Mouse (Mus musculus) lung, postnatal 4 days (tissue): ENCODE results near the gene Gspt2.
"Not testable (repeated sequence)": the region's sequence is repeated elsewhere in the genome, so short reads cannot be mapped to it uniquely, and the experiment has no call there.

ENCODE experiments used
- DNase-seq, 2 experiments: peaks; one replicate each; pipeline ENCODE4 v3.0.0; 2021

Gspt2 gene

DNA sequence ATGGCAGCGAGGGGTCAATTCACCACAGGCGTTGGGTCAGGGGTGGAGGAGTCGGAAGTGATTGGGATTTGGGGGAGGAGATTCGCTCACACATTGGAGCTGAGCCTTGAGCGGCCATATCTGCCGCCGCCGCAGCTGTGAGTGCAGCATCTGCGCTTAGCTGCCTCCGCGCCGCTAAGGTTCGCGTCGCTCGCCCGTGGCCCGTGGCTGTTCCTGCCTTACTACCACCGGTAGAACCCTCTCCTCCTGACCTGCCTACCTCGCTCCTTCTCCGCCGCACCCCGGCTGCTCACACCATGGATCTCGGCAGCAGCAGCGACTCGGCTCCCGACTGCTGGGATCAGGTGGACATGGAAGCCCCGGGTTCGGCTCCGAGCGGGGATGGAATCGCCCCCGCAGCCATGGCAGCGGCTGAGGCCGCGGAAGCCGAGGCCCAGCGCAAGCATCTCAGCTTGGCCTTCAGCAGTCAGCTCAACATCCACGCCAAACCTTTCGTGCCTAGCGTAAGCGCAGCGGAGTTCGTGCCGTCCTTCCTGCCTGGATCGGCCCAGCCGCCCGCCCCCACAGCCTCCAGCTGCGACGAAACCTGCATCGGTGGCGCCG lies at the start of gene Gspt2:
Gspt2 (plus strand) TSS at position 109 of the 603 bp plus-strand sequence.
- DNase-seq = peak; percentile 6 to 30

DNA sequence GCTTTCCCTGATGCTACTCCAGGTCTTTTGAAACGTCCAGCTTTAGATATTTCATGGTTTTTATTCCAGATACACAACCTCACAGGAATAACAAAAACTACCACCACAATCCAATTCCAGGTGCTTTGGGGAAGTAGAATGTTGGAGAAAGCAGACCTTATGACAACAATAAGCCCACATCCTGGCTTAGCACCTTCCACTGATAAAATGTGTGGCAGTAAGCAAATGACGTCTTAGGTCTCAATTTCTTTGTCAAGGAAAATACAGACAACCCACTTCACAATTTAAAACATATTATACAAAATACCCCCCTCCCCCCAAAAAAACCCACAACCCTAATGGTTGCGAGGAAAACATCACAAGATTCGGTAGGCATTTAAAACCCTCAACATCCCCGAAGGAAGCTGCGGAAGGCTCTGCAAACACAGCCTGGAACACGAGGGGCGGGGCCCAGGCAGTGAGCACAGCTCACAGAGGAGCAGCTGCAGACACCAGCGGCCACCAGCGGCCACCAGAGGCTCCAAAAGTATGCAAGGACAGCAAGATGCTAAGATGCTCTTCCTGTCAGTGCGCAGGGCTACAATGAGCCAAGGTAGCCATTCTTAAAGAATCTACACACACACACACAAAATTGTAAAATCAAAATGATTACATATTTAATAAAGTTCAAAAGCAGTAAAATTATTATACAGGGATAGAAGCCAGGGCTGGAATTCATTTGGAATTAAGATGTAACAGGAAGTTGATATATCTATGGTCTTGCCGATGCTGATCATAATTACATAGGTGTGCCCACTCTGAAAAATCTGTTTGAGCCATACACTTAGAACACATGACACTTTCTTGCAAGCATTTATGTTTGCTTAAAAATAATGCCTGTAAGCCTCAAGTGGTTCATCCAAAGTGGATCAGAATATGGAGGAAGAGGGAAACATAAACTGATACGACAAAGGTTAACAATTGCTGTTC lies 10.8 kb upstream of the Gspt2 start:
- DNase-seq = peak; percentile 33 to 43

DNA sequence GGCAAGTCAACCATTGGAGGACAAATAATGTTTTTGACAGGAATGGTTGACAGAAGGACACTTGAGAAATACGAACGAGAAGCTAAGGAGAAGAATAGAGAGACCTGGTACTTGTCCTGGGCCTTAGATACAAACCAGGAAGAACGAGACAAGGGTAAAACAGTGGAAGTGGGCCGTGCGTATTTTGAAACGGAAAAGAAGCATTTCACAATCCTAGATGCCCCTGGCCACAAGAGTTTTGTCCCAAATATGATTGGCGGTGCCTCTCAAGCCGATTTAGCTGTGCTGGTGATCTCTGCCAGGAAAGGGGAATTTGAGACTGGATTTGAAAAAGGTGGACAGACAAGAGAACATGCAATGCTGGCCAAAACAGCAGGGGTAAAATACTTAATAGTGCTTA lies 1.0 kb downstream of the Gspt2 start:
- DNase-seq = no peak

DNA sequence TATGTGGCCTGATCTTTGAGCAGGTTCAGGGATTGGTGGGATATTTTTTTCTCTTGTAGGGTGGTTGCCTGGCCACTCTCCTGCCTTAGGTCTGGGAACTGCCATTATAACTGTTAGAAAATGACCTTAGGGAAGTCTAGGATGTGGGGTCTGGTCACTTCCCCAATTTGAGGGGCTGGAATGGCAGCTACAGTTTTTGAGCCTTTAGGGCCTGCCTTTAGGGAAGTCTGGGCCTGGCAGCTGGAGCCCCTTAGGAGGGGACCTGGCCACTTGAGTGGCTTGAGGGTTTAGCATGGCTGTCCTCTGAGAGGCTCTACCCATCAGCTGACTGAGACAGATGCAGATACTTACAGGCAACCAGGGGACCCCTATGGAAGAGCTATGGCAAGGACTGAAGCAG lies 12.7 kb downstream of the Gspt2 start:
- no peak for DNase-seq

DNA sequence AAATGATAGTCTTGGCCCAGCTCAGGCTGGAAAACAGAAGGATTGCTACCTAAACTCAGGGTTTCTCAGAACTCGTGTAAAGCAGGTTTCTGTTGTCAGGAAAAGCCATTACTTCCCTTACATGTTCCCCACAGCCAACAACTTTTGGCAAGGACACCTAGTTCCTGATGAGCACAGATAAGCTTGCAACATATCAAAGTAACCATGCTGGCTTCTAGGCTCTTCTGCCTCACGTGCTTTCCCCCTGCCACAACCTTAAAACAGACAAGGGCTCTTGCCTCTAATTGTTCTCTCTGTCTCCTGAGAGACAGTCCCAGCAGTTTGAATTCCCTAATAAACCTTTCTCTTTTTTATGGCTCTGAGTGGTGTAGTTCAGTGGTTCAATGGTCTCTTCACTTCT lies 21.9 kb downstream of the Gspt2 start:
- no peak for DNase-seq

DNA sequence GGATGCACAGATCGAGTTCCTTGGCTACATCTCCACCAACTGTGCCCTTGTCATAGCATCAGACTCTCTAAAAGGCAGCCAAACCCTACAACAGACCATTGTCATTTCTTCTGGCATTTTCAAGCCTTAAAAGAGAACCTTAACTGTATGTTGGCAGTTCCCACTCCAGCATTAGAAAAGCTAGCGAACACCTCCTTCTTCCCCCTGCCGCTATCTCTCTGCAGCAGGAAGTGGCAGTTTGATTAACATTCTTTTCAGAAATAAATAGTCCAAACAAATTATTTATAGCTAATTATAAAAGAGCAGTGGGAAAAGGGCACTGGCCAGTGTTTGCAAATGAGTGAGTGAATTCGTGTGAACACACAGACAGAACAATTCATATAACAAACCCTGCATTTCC lies 34.9 kb downstream of the Gspt2 start:
- no peak for DNase-seq

DNA sequence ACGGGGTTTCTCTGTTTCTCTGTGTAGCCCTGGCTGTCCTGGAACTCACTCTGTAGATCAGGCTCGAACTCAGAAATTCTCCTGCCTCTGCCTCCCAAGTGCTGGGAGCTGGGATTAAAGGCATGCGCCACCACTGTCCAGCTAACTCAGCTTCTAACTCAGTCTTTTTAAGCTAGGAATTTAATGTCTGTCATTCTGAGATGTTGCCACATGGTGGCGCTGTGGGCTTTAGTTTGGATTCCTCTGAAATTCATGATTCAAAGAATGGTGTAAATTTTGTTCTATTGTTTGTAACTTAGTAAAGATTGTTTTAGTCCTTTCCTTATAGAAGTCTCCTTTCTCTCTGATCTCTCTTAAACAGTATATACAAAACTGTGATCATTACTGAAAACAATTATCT lies 39.1 kb downstream of the Gspt2 start:
- DNase-seq = peak in 1 of 2 experiments; percentile 9

DNA sequence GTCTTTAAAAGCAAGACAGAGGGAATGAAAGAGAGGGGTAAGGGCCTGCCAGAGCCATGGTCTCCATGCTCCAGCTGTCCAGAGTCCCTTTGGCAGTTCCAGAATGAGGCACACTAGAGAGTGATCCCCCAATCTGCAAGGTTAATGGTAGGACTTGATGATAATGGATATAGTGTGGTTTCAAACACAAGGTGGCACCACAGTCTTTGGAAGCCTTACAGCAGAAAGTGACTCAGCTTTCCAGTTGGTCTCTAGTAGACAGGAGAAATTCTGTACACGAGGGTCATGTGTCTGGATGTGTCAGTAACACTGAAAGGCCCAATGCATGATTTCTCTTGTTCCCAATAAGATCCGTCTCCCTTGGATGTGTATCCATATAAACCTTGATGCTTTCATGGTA lies 45.7 kb downstream of the Gspt2 start:
- DNase-seq = not testable (repeated sequence)

DNA sequence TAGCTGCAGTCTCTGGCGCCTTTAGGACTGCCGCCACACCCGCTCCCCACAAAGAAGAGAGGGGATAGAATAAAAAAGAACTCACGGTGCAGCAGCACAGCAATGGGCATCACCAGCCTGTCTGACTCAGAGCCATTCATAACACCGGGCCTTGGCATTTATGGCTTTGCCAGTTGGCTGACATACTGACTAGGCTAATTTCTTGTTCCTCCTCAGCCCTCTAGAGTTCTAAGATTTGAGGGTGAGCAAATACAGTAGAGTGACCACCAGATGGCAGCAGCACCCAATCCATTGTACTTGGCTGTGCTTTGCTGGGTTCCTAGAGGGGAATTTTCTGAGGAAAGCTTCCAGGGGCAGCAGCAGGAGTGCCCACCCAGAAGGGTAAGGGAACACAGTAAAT lies 53.7 kb downstream of the Gspt2 start:
- DNase-seq = not testable (repeated sequence)
